Mouse (Mus musculus) hindbrain, embryonic 10.5 days (tissue): ENCODE data around the gene Ptbp1. TPM values are rescaled to one million over a fixed set of nuclear protein-coding genes. Genes with fewer than 3 reads are reported as not detected.
A peak's percentile ranks its signal among the peaks of the same experiment; 100 is the strongest.

ENCODE experiments used
- DNase-seq: peaks from one replicate; pipeline ENCODE4 v3.0.0-alpha.2; 2017; ENCODE audit warnings: low spot score
- H3K27ac ChIP-seq: fragments of 300-500 bp; sonication (generic); 2 replicates; pipeline ENCODE4 v1.5.1; 2016; ENCODE audit warnings: mild to moderate bottlenecking, moderate library complexity
- H3K27me3 ChIP-seq: fragments of 300-500 bp; sonication (generic); 2 replicates; pipeline ENCODE4 v1.6.1; 2016; ENCODE audit warnings: mild to moderate bottlenecking; ENCODE audit not compliant: poor library complexity, insufficient read depth, severe bottlenecking
- H3K36me3 ChIP-seq: fragments of 300-500 bp; sonication (generic); 2 replicates; pipeline ENCODE4 v1.6.1; 2016; ENCODE audit warnings: mild to moderate bottlenecking, moderate library complexity
- H3K4me1 ChIP-seq: fragments of 300-500 bp; sonication (generic); replicated peaks from 2 replicates; pipeline ENCODE4 v1.6.1; 2016; ENCODE audit warnings: mild to moderate bottlenecking
- H3K4me3 ChIP-seq: fragments of 300-500 bp; sonication (generic); 2 replicates; pipeline ENCODE4 v1.5.1; 2016; ENCODE audit warnings: mild to moderate bottlenecking, moderate library complexity
- H3K9me3 ChIP-seq: fragments of 300-500 bp; sonication (generic); 2 replicates; pipeline ENCODE4 v1.6.1; 2016; ENCODE audit warnings: mild to moderate bottlenecking, moderate library complexity
- WGBS: fragments of 180-500 bp; shearing (Covaris S2); methylation state at CpG from one replicate; pipeline ENCODE4 v1.1.7; 2016; 5-methylcytosine and 5-hydroxymethylcytosine counted together
- polyA plus RNA-seq: library from polyadenylated mRNA; unstranded; fragments of >200 nt; fragmentation: Nextera tagmentation; extraction: Ambion mirVana; gene quantifications from 2 replicates; pipeline ENCODE4 v1.2.1, GENCODE M21; 2016

The Ptbp1 gene
- polyA plus RNA-seq, 1 experiment from 2014 or later, result 288 TPM

DNA sequence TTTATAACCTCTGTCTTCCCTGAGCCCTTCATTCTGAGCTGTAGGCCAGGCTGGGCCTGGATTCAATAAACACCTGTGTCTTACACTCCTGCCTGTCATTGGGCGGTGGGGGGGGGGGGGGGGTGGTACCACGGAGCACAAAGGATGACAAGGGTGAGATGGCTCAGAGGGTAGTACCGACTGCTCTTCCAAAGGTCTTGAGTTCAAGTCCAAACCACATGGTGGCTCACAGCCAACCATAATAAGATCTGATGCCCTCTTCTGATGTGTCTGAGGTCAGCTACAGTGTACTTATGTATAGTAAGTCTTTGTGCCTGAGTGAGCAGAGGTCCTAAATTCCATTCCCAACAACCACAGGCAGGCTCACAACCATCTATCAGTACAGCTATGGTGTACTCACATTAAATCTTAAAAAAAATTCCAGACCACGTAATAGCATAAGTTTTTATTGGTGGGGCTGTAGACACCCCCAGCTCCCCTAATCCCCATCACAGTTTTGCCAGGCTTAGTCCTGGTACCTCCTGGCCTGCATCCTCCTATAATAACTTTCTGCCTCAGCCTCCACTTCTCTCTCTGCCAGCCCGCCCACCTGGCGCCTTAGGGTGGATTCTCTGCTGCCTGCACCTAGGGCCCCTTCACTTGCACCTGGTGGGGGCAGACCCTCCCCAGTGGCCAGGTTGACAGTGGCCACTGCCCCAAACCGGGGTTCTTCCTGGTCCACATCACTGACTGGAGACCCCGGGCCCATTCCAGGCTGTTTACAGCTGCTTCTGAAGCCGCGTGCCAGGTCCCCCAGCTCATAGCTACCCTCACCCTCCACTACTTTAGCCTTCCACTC is 10.3 kb downstream of the Ptbp1 start:
- Histone ChIP-seq H3K4me1 (peaks cover 37% of the 10 kb centered on the region), H3K4me3 (peak overlapping the region; percentile 18; the same call in 1 of the 2 replicates), H3K27ac (peak overlapping the region; percentile 54), H3K9me3 (no peaks in the 10 kb centered on the region), H3K27me3 (no peaks in the 10 kb centered on the region), H3K36me3 (peaks cover 94% of the 10 kb centered on the region)
- 70% methylated on average over 10 of the region's 10 CpGs for whole genome bisulfite sequencing
- DNase-seq, result no peak

GRCm38 (mm10) chr10:79865189-79865601 is 11.0 kb downstream of the Ptbp1 start:
- Histone ChIP-seq H3K4me1 (peaks cover 36% of the 10 kb centered on the region), H3K9me3 (no peaks in the 10 kb centered on the region), H3K4me3 (peak overlapping the region; percentile 18; the same call in 1 of the 2 replicates), H3K36me3 (peaks cover 94% of the 10 kb centered on the region), H3K27ac (peak overlapping the region; percentile 54), H3K27me3 (no peaks in the 10 kb centered on the region)
- WGBS, result 72% methylated on average over 12 of the region's 12 CpGs
- DNase-seq, result peak; percentile 39

DNA sequence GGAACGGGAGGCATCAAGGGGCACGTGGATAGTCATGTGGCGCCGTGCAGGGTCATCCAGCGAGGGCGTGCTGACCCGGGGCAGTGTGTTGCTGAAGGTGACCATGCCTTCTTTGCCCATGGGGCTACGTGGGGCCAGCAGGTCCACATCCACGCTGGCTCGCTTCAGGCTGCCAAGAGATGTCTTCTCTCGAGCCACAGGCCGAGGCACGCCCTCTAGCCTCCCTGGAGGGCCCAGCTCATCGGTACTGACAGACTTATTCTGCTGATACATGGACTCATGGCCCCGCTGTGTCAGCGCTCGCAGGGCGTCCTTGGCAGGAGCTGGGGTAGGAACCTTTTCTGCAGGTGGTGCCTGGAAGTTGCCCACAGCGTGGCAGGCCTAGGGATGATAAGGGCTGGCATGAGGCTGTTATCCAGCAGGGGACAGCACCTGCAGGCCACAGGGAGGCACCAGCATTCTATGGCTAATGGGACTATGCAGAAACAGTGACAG is 11.6 kb downstream of the Ptbp1 start:
- Histone ChIP-seq H3K36me3 (peaks cover 92% of the 10 kb centered on the region), H3K27me3 (no peaks in the 10 kb centered on the region), H3K27ac (0 out of 2 replicates have a peak overlapping the region, but pooled peaks have one; percentile 54), H3K4me1 (peaks cover 29% of the 10 kb centered on the region), H3K4me3 (peak overlapping the region; percentile 18; the same call in 1 of the 2 replicates), H3K9me3 (no peaks in the 10 kb centered on the region)
- 78% methylated on average over 19 of the region's 19 CpGs for WGBS
- no peak for DNase-seq

DNA sequence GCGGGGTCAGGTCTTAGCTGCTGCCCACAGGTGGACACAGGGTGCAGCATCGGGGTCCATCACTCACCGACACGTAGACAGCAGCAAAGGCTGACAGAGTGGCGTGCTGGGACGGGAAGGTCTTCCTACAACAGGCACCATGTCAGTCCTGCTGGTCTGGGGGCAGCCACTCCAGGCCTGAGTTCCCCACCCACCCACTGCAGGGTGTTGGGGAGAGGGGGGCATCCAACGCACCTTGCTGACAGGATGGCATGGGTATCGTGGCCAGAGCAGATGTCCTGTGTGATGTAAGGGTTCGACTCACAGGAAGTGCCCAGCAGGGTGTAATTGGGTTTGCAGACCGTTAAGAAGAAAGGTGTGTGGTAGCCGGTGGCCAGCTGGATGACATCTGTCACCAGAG is 12.4 kb downstream of the Ptbp1 start:
- no peaks in the 10 kb centered on the region for H3K27me3 ChIP-seq
- H3K36me3 ChIP-seq, result peaks cover 92% of the 10 kb centered on the region
- H3K4me3 ChIP-seq, result 0 out of 2 replicates have a peak overlapping the region, but pooled peaks have one; percentile 1
- 87% methylated on average over 11 of the region's 11 CpGs for WGBS
- no peak for DNase-seq
- peaks cover 25% of the 10 kb centered on the region for H3K4me1 ChIP-seq
- H3K27ac ChIP-seq, result no peak overlapping the region
- no peaks in the 10 kb centered on the region for H3K9me3 ChIP-seq

GRCm38 (mm10) chr10:79871845-79872244 is 17.6 kb downstream of the Ptbp1 start:
- peaks cover 54% of the 10 kb centered on the region for H3K36me3 ChIP-seq
- H3K9me3 ChIP-seq, result no peaks in the 10 kb centered on the region
- no peak for DNase-seq
- H3K4me1 ChIP-seq, result peaks cover 44% of the 10 kb centered on the region
- peaks cover 7% of the 10 kb centered on the region; the same call in 1 of the 2 replicates for H3K27me3 ChIP-seq
- whole genome bisulfite sequencing, result 93% methylated on average over 8 of the region's 8 CpGs
- H3K27ac ChIP-seq, result no peak overlapping the region
- H3K4me3 ChIP-seq, result peak overlapping the region; percentile 75; the same call in 1 of the 2 replicates

GRCm38 (mm10) chr10:79872862-79873261 is 18.6 kb downstream of the Ptbp1 start:
- peak overlapping the region; percentile 75 for H3K4me3 ChIP-seq
- peak overlapping the region; percentile 98 for H3K27ac ChIP-seq
- H3K36me3 ChIP-seq, result peaks cover 45% of the 10 kb centered on the region
- H3K9me3 ChIP-seq, result no peaks in the 10 kb centered on the region
- no peak for DNase-seq
- H3K4me1 ChIP-seq, result peaks cover 46% of the 10 kb centered on the region
- H3K27me3 ChIP-seq, result peaks cover 17% of the 10 kb centered on the region
- 42% methylated on average over 3 of the region's 3 CpGs for WGBS

DNA sequence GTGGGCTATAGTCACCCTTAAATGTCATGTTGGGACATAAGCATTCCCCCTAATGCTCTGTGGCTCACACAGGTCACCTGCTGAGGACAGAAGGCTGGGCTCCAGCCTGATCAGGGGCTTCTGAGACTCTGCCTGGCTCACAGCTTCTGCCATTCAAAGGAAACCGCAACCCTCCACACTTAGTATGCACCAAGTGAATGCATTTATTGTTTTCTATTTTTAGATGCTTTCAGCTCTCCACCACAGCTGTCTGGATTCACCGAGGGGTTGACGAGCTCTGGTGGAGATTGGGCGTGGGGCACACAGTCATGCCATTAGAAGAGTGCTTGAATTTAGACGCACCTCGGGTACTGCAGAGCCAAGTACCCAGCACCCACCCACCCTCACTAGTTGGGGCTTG is 19.1 kb downstream of the Ptbp1 start:
- WGBS, result 14% methylated on average over 6 of the region's 6 CpGs
- peaks cover 17% of the 10 kb centered on the region for H3K27me3 ChIP-seq
- peaks cover 46% of the 10 kb centered on the region for H3K4me1 ChIP-seq
- no peak for DNase-seq
- H3K4me3 ChIP-seq, result peak overlapping the region; percentile 75
- H3K36me3 ChIP-seq, result peaks cover 43% of the 10 kb centered on the region
- peak overlapping the region; percentile 98 for H3K27ac ChIP-seq
- no peaks in the 10 kb centered on the region for H3K9me3 ChIP-seq

- WGBS, result 1% methylated on average over 26 of the region's 26 CpGs
- Histone ChIP-seq H3K4me3 (peak overlapping the region; percentile 75), H3K36me3 (peaks cover 40% of the 10 kb centered on the region), H3K27ac (peak overlapping the region; percentile 98), H3K4me1 (peaks cover 46% of the 10 kb centered on the region), H3K9me3 (no peaks in the 10 kb centered on the region), H3K27me3 (peaks cover 20% of the 10 kb centered on the region)
- DNase-seq, result no peak
Measured at GRCm38 (mm10) chr10:79873715-79874289, 19.6 kb downstream of the Ptbp1 start.

DNA sequence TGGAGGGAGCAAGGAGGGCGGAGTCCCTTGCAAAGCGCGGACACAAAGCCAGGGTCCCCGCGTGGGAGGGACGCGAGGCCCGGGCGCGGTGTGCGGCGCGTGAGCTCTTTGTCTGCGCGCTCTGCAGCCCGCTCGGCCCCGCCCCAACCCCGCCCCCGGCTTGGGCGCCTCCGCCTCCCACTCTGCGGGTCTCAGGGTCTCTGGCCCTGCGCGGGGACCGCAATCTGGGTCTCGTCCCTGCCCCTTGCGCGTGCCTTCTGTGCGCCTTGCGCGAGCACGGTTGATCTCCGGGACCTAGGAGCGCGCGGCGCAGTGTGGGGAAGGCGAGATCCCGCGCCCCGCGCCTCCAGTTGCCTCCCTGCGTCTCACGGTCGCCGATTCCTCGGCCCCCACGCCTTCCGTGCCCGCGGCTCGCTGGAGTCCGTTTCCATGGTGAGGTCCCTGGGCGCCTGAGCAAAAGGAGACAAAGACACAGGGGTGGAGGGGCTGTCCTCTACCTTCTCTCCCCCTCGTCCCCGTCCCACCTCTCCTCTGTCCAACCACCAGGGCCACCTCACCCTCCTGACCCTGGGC is 20.1 kb downstream of the Ptbp1 start, which contains the start of the genes Prtn3 and Plppr3:
Gene Prtn3, plus strand, starts transcription at position 187 of the 573 bp plus-strand sequence.
Gene Plppr3, minus strand, starts transcription at position 345 of the 573 bp plus-strand sequence.
- Histone ChIP-seq H3K4me1 (peaks cover 47% of the 10 kb centered on the region), H3K27ac (peak within 1 kb of the TSS; percentile 98), H3K27me3 (peaks cover 24% of the 10 kb centered on the region), H3K9me3 (no peaks in the 10 kb centered on the region), H3K36me3 (peaks cover 34% of the 10 kb centered on the region), H3K4me3 (peak within 1 kb of the TSS; percentile 75)
- under 1% methylated on average over 57 of the region's 57 CpGs for WGBS
- DNase-seq, result peak; percentile 82

DNA sequence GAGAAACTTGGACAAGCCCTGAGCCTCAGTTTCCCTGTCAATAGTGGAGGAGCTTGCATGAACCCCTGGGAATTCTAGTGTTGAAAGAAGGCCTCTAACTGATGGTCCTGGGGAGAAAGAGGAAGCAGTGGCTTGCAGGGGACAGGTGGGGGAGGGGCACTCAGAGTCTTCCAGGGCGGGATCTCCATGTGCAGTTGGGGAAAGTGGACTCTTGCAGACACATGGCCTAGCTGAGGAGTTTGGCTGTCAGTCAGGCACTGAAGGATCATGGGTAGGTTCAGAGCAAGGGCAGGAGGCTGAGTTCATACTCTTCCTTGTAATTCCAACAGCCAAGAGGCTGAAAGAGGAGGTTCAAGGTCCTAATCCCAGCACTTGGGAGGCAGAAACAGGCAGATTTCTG is 22.9 kb downstream of the Ptbp1 start:
- Histone ChIP-seq H3K4me3 (no peak overlapping the region), H3K9me3 (no peaks in the 10 kb centered on the region), H3K4me1 (peaks cover 57% of the 10 kb centered on the region), H3K27me3 (peaks cover 52% of the 10 kb centered on the region), H3K27ac (no peak overlapping the region), H3K36me3 (peaks cover 8% of the 10 kb centered on the region)
- no peak for DNase-seq
- 69% methylated on average over 1 of the region's 1 CpGs for WGBS

GRCm38 (mm10) chr10:79877757-79878156 is 23.5 kb downstream of the Ptbp1 start:
- H3K4me1 ChIP-seq, result peaks cover 57% of the 10 kb centered on the region
- 45% methylated on average over 12 of the region's 12 CpGs for WGBS
- H3K4me3 ChIP-seq, result no peak overlapping the region
- no peaks in the 10 kb centered on the region for H3K9me3 ChIP-seq
- peaks cover 2% of the 10 kb centered on the region for H3K36me3 ChIP-seq
- H3K27me3 ChIP-seq, result peaks cover 58% of the 10 kb centered on the region
- H3K27ac ChIP-seq, result no peak overlapping the region
- no peak for DNase-seq

DNA sequence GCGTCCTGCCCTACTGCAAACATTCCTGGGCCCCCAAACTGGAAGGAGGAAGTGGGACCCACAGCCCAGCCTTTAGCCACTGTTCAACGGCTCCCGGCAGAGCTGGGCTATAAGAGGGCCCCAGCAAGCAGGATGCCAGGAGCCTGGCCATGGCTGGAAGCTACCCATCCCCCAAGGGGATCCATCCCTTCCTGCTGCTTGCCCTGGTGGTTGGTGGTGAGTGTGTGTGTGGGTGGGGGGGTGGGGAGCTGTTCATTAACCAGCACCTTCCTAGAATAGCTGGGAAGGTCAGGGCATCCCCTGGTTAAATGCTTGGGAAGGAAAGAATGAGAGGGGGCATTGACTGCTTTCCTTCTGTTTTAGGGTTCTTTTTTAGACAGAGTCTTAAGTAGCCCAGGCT is 25.3 kb downstream of the Ptbp1 start:
- no peaks in the 10 kb centered on the region for H3K36me3 ChIP-seq
- H3K4me3 ChIP-seq, result no peak overlapping the region
- peaks cover 52% of the 10 kb centered on the region for H3K4me1 ChIP-seq
- H3K9me3 ChIP-seq, result no peaks in the 10 kb centered on the region
- 50% methylated on average over 3 of the region's 3 CpGs for WGBS
- H3K27me3 ChIP-seq, result peaks cover 76% of the 10 kb centered on the region
- H3K27ac ChIP-seq, result no peak overlapping the region
- DNase-seq, result no peak
